Mouse (Mus musculus): ENCODE measurements around the gene Gstp3.
A peak's percentile ranks its signal among the peaks of the same experiment; 100 is the strongest.
"Not testable (repeated sequence)": the region's sequence is repeated elsewhere in the genome, so short reads cannot be mapped to it uniquely, and the experiment has no call there.

Gene Gstp3

DNA sequence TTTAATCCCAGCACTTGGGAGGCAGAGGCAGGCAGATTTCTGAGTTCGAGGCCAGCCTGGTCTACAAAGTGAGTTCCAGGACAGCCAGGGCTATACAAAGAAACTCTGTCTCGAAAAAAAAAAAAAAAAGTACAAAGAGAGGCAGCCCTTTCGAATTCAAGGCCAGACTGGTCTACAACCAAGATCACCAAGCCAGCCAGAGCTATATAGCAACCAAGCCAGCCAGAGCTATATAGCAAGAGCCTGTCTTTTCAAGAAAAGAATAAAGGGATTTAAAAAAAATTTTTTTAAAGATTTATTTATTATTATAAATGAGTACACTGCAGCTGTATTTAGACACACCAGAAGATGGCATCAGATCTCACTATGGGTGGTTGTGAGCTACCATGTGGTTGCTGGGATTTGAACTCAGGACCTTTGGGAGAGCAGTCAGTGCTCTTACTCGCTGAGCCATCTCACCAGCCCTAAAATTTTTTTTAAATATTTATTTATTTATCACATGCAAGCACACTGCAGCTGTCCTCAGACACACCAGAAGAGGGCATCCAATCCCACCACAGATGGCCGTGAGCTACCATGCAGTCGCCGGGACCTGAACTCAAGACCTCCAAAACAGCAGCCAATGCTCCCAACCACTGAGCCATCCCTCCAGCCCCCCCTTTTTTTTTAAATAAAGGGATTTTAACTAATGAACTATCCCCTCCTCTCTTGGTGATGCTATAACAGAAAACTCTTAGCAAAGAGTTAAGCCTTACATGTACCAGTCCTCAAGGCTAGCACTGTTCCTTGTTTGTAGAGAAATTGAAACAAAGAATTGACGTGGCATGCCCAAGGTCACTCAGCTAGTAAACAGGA is 902 bp upstream of the Gstp3 start:
- DNase-seq (ENCODE audit: low spot score): not testable (repeated sequence)

DNA sequence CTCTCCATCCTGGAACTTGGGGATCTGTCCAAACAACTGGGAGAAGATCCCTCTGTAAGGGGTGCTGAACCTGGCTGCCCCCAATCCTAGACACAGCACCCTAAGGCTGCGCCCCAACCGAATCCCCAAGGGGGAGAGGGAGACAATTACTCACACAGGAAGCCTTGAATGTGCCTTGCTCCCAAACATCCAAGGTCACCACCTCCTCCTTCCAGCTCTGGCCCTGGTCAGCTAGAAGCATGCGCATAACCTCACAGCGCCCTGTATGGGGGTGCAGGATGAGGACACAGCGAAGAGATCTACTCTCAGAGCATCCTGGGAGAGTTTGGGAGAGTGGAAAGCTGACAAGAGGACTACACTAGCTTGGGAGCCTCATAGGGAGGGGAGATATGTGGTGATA is 788 bp downstream of the Gstp3 start:
- DNase-seq (ENCODE audit: low spot score): no peak

DNA sequence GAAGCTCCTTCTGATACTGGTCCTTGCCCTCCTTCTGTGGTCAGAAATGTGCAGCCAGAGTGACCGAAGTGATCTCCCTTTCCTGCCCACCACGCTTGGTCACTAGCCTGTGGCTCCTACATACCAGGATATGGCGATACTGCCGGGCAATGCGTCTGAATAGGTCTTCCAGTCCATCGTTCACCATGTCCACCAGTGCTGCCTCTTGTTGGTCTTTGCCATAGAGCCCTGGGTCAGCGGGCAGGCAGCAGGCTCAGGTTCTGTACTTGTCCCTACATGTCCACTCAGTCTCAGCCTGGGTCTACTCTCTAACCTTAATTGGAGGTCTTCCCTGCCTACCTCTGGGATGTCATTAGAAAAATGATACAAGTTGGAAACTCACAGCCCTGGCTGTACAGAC is 1.4 kb downstream of the Gstp3 start:
- no peak for DNase-seq (ENCODE audit: low spot score)

DNA sequence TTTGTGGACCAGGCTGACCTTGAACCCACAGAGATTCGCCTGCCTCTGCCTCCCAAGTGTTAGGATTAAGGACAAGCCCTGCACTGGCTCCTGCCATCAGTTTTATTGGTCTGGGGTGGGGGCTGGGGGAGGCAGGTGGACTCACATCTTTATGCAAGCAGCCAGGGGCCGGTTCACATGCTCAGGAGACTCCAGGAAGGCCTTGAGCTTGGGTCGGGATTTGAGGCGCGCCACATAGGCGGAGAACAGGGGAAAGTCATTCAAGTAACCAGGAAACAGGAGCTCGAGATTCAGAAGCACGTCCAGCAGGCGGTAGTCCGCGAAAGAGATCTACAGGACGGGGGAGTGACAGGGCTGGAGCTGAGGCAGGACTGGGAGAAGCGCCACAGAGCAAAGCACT is 2.0 kb downstream of the Gstp3 start:
- no peak for DNase-seq (ENCODE audit: low spot score)

DNA sequence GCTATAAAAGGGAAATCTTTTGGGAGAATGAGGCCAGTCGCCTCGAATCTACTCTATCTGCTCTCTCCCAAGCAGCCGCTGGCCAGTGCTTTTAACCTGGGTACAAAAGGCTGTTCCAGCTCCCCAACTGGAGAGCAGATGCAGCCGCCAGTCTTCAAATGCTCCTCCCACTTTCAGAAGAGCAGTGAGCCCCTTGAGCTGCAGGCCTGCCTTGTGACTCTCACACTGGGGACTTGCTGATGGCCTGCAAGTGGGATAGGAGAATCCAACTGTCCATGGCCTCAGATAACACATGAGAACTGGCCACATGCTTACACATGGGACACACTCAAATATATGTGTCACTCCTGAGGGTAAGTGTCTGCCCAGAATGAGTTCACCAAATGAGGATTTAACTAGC is 2.6 kb downstream of the Gstp3 start:
- no peak for DNase-seq (ENCODE audit: low spot score)

DNA sequence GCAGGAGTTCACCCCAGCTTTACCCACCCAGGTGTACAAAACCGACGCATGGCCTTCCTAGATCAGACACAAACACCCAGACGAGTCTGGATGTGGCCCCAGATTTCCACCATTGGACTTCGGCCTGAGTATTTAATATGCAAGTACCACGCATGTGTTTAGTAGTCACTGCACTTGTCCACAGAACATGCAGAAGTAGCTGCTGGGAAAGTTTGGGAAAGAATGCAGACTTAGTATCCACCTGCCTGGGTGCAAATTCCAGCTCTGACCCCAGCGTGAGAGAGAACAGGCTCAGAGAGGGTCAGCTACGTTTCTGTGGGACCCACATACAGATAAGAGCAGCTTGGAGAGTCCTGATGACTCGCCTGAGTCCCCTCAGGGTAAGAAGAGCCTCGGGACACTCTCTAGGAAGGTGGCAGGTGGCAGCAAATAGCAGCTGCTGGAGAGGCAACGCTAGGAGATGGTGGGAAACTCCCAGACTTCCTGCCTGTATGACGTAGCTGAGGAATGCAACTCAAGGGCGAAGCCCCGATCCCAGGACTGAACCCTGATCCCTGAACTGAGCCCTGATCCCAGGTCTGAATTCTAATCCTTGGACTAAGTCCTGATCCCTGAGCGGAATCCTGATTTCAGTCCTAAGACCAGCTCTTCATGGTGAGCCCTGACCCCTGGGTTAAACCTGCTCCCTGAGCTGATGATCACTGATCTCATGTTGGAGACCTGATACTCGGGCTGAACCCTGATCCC is 3.2 kb downstream of the Gstp3 start:
- no peak for DNase-seq (ENCODE audit: low spot score)

DNA sequence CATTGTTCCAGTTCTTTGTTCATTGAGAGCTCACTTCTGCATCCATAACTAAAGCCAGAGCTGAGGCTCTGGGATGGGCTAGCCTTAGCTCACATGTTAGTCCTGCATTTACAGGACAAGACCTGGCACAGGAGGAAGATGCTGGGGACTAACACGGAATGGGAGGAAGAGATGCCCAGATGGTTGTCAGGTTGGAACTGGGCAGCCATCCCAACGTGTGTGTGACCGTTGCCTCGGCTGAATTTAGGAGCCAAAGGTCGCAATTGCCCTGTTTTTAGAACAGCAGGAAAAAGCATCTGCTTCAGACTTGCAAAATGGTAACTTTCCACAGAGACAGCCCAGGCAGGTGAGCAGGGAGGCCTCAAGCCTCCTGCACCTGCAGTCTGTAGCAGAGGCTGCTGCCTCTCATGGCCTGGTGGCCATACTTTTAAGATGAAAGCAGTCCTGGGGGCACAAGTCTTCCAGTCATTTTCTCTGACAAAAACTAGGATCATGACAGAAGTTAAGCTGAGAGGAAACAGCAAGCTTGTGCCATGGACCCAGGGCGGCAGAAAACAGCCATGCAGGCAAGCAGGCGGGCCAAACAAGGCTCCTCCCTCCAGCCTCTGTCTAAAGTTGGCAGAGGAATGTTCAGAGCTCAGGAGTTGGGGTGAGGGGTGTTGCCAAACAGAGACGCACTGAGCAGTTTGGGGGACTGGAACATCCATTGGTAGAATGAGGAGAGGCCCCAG is 4.0 kb downstream of the Gstp3 start:
- DNase-seq (ENCODE audit: low spot score): no peak

DNA sequence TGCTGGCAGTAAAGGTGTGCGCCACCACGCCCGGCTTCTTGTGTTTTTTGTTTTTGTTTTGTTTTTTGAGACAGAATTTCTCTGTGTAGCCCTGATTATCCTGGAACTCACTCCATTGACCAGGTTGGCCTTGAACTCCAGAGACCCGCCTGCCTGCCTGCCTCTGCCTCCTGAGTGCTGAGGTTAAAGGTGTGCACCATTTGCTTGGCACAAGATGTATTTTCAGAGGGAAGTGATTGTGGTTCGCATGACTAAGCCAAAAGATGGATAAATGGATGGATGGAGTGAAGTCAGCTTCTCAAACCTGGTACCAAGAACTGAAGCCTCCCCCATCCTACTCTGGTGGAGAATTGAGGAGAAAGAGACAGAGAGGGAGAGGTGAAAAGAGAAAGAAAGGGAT is 4.8 kb downstream of the Gstp3 start:
- DNase-seq (ENCODE audit: low spot score): no peak

DNA sequence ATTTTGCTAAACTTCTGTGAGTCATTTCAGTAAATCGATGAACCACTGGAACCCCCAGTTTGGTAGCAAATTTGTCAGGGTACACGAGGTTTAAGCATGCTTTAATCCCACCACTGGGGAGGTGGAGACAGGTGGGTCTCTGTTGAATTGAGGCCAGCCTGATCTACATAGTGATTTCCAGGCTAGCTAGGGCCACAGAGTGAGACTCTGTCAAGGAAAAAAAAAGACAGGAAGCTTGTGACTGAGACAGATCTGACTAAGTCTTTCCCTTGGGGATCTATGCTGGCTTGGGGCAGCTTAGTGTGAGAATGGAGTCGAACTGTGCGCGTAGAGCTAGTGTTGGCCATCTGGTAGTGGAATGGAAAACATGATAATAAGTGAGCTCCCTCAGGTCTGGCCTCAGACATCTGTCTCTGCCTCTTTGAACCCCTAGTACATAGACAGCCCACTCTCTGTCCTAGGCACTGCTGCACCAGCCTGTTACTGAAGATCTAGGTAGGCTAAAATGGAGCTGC is 6.8 kb downstream of the Gstp3 start:
- no peak for DNase-seq (ENCODE audit: low spot score)

DNA sequence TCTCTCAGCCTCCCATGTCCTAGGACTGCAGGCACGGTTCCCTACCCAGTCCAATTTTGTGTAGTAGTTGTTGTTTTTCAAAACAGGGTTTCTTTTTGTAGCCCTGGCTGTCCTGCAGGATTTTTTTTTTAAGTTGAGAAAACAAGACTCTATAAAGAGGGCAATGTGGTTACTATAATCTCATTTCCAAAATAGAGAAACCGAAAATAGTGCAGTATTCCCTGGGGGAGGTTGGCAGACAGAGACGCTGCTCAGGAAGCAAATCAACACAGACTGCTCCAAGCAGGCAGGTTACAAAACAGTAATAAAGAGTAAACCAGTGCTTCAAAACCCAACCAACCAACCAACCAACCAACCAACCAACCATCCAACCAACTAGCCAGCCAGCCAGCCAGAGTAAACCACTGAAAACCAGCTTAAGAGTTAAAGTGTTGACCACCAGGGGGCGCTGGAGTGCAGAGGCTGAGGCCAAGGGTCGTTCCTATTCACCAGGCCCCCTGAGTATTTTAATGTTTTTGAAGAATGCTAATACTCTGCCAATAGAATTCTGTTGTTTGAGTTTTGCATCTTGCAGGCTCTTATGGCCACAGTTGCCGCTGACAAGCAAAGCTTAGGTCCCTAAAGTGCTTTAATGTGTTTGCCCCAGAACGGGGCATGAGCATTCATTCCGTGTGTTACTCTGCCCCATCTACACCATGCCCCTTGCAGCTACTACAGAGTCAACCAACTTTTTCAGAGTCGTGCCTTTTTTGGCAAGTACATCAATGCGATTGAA is 7.4 kb downstream of the Gstp3 start:
- DNase-seq (ENCODE audit: low spot score): peak; percentile 39

DNA sequence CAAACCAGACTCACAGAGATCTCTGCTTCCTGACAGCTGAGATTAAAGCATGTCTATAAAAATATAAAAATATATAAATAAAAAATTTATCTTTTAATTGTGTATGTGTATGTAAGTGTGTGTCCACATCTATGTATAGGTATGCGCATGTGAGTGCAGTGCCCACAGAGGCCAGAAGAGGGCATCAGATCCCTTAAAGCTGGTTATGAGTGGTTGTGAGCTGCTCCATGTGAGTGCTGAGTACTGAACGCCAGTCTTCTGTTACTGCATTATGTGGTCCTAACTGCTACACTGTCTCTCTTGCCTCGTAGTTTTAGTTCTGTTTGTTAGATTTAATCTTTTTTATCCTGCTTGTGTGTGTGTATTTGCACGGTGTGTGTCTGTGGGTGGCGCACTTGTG is 8.4 kb downstream of the Gstp3 start:
- DNase-seq (ENCODE audit: low spot score): no peak

DNA sequence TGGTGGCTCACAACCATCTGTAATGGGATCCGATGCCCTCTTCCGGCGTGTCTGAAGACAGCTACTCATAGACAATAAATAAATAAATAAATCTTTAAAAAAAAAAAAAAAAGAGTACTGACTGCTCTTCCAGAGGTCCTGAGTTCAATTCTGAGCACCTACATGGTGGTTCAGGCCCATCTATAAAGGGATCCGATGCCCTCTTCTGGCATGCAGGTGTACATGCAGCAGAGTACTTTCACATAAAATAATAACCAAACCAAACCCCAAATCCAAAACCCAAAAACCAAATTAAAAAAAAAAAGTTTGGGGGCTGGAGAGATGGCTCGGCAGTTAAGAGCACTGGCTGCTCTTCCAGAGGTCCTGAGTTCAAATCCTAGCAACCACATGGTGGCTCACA is 10.3 kb downstream of the Gstp3 start:
- DNase-seq (ENCODE audit: low spot score): not testable (repeated sequence)

DNA sequence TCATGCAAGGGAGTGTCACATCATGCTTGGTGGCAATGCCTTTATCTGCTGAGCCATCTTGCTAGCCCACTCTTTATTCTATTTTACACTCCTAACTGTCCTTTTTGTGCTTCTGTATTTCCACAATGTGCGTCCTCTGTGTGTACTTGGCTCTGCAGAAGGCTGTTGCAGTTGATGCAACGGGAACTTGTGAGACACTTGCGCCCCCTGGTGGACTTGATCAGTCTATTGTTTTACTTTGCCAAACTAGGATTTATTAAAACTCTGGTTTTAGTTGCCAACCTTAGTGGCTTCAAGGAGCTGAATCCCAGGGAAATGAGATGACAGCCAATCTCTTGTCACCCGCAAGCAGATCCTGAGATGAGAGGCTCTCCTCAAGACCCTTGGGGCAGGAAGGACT is 11.5 kb downstream of the Gstp3 start:
- DNase-seq (ENCODE audit: low spot score): peak; percentile 49

DNA sequence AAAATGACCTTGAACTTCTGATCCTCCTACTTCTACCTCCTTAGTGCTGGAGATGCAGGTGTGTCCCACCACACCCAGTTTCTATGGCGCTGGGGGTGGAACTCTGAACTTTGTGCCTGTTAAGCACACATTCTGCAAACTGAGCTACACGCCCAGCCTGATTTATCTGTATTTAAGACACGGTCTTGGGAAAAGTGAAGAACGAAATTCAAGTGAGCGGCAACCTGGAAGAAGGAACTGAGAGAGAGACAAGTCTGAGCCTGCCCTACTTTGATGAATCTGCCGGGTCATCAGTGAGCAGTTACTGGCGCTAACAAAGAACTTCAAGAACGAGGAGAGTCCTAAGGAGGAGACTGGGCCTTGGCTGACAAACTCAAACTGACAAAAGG is 12.5 kb downstream of the Gstp3 start:
- DNase-seq (ENCODE audit: low spot score): no peak

DNA sequence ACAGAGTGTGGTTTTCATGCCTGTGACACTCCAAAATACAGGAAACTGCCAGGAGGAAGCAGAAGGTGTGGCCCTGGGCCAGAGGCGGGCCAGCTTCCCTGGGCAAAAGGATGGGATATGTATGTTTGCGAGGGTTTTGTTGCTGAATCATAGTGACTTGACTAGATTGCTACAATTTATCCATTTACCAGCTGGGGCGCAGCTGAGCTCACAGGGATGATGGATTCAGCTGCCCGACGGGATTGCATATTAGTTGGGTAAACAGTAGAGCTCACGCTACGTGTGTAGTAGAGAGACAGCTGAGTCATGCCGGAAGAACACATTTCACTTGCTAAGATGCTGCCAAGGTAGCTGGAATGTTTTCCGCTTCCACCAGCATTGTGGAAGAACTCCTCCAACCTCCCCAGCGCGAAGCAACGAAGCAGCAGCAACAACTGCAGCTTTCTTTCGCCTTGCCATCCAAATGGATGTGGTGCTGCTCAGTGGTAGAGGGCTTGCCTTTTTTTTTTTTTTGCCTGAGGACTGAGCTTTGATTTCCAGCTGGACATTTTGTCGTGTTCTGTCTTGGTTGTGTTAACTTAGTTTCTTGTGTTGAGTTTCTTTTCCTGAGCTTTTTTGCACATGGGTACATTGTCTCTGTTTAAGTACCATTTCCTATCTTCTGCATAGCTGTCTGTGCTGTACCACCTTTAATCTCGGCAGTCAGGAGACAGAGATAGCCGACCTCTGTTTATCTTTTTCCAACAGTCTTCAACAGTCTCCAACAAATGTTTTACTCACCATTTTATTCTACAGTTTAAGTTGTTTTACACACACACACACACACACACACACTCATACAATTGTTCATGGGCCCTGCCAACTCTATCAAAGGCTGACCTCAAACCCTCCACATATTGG is 13.2 kb downstream of the Gstp3 start, which contains the start of gene Gstp2:
TSS of gene Gstp2 (minus strand) at position 58 of the 900 bp plus-strand sequence.
- peak; percentile 29 for DNase-seq (ENCODE audit: low spot score)

DNA sequence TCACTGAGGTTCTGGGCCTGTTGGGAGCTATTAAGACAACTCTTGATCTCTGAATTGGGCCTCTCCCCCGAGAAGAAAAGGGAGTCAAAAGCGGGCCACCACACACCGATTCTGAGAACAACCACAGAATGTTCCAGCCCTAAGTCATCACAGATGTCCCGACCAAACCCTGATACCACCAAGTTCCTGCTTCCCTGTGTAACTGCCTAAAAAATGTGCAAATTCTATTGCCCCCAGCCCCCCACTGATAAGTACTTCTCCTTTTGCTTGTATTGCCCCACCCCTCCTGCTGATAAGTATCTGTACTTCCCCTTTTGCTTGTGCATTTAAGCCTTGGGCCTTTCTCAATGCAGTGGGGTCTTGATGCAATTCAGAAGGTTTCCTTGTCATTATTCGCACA is 15.3 kb downstream of the Gstp3 start:
- not testable (repeated sequence) for DNase-seq (ENCODE audit: low spot score)

DNA sequence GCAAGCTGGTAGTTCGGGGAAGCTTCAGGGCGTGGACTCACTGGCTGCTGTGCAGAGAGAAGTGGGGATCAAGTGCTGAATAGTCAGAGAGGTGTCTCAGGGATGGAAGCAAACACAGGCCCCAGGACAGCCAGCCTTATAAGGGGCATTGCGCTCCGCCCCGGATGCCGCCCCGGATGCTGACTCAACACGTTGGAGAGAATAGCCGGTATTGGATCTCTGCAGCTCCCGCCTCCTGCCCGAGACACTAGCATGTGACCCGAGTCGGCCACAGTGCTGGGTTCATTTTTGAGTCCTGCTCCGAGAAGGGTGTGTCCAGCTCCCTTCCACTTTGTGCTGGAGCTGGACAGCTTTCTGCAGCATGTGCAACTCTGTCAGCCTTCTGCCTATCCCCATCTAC is 17.2 kb downstream of the Gstp3 start:
- DNase-seq (ENCODE audit: low spot score): no peak

DNA sequence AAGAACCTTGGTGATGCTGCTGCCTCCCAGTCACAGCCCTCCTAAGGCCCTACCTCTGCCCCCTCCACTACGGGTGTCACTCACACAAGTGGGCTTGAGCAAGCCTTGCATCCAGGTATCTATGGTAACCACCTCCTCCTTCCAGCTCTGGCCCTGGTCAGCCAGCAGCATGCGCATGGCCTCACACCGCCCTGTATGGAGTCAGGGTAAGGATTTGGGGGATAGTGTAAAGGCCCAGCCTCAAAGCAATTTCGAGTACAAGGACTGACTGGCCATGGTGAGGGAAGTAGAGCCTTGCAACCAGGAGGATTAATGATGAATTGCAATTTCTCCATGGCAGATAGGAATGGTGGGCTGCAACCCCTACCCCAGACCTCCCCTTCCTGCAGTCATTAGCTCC is 17.9 kb downstream of the Gstp3 start:
- not testable (repeated sequence) for DNase-seq (ENCODE audit: low spot score)

DNA sequence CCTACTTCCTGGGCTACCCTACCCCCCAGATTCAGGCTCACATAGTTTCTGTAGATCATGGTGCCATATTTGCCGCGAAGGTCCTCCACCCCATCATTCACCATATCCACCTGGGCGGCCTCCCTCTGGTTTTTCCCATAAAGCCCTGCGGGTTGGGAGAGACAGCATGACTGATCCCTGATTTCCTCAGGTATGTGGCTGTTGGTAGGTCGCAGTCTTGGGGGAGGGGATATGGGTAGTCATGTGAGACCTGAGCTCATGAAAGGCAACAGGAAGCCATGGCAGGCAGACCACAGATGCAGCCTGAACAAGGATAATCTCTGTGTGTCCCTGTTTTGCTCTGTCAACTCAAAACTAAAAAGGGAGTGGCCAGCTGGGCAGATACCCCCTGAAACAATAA is 18.4 kb downstream of the Gstp3 start:
- DNase-seq (ENCODE audit: low spot score): not testable (repeated sequence)

DNA sequence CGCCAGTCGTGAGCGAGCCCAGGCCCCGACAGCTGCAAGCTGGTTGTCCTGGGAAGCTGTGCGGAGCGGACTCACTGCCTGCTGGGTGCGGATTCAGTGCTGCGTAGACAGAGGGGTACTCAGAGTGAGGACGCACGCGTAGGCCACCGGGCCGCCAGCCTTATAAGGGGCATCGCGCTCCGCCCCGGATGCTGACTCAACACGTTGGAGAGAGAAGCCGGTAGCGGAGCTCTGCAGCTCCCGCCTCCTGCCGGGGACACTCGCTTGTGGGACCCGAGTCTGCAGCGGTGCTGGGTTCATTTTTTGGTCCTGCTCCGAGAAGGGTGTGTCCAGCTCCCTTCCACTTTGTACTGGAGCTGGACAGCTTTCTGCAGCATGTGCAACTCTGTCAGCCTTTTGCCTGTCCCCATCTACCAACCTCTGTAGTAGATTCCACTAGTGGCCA is 21.6 kb downstream of the Gstp3 start, which contains the start of gene Gstp1:
TSS of gene Gstp1 (minus strand) at position 198 of the 445 bp plus-strand sequence.
- DNase-seq (ENCODE audit: low spot score): peak; percentile 64
